Mouse (Mus musculus) macrophage (primary cell): ENCODE results near the gene Ppp1r14a. TPM values are rescaled to one million over a fixed set of nuclear protein-coding genes. Genes with fewer than 3 reads are reported as not detected.

ENCODE experiments used
- H3K27ac ChIP-seq: fragments of 350-480 bp; formaldehyde crosslinking; 2 replicates; pipeline ENCODE4 v1.9.0; 2021
- H3K36me3 ChIP-seq: fragments of 350-480 bp; formaldehyde crosslinking; 2 replicates; pipeline ENCODE4 v1.9.0; 2021; ENCODE audit errors: inconsistent target
- H3K4me3 ChIP-seq: fragments of 350-480 bp; formaldehyde crosslinking; 2 replicates; pipeline ENCODE4 v1.9.0; 2021; ENCODE audit errors: inconsistent target
- H3K79me2 ChIP-seq: fragments of 350-480 bp; formaldehyde crosslinking; 2 replicates; pipeline ENCODE4 v1.9.0; 2021; ENCODE audit errors: inconsistent target
- WGBS: methylation state at CpG from one replicate; pipeline ENCODE4 v1.1.7; 2026; ENCODE audit warnings: inconsistent platforms; ENCODE audit not compliant: missing documents; 5-methylcytosine and 5-hydroxymethylcytosine counted together
- polyA plus RNA-seq: library from polyadenylated mRNA; stranded (reverse); fragments of 250-400 nt; gene quantifications from 3 replicates; pipeline ENCODE4 v1.2.4, GENCODE M21; 2018; ENCODE audit warnings: inconsistent platforms

The Ppp1r14a gene
- polyA plus RNA-seq, 1 experiment from 2014 or later = not detected

DNA sequence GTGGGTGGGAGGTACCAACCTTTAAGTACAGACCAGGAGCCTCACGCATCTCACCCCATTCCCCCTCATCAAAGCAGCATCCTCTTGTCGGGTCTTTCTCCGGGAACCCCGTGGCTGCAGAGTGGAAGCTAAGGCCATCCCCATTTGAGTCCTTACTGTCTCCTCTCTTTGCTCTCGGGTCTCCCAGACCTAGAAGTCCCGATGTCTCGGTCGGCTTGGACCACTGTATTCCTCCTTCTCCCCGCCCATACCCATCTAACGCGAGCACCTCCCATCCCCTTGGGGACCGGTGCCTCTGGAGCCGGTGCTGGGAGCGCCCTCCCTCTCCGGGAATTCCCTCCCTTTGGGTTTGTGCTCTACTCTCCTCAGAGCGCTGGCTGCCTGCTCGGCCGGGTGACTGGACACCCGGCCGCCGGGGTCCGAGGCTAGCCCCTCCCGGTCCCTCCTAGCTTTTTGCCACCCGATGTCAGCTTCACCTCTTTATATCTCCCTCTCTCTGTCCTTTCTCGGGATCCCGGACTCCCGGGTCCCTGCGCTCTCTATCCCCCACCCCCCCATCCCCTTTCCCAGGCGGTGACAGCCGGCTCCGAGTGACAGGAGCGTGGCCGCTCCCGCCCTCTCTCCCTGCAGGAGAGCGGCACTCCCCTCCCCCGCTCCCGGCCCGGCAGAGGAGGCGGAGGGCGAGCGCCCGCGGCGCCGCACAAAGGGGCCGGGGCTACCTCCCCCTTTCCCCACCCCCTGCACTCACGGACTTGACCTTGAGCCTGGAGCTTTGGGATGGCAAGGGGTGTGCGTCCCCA lies 15.6 kb downstream of the Ppp1r14a start:
- Histone ChIP-seq H3K27ac (no peak overlapping the region), H3K4me3 (no peak overlapping the region)
- 7% methylated on average over 41 of the region's 48 CpGs for WGBS

DNA sequence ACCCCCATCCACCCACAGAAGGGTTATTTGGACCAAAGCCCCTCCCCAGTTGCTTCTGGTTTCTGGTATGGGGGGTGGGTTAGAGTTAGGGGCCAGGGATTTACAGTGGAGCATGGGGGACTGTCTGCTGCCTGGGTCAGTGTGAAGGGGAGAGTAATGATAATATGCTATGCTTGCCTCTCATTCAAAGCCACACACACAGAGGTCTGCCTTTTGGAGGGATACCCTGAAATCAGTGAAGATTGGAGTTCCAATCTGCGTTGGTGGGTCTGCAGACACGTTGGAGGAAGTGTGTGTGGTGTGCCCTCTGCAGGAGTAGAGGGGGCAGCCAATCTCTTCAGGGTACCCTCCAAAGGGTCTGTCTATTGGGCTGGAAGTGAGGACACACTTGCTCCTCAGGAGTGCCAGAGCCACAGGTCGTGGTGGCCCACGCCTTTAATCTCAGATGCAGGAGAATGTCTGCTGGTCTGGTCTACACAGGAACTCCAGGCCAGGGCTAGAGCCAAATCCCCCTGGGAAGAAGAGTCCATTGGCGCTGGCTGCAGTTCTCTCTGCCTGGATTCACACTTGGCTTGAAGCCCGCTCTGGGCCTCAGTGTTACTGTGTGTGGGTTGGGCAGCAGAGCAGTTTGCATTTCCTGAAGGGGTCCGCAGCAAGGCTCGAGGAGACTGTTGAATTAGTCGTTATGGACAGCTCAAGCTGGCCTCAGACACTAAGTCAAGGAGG lies 16.3 kb downstream of the Ppp1r14a start:
- no peak overlapping the region for H3K4me3 ChIP-seq

More for the DNA sequence above, 15.6 kb downstream of the Ppp1r14a start:
- Histone ChIP-seq H3K79me2 (no peaks in the 10 kb centered on the region), H3K36me3 (no peaks in the 10 kb centered on the region)

DNA sequence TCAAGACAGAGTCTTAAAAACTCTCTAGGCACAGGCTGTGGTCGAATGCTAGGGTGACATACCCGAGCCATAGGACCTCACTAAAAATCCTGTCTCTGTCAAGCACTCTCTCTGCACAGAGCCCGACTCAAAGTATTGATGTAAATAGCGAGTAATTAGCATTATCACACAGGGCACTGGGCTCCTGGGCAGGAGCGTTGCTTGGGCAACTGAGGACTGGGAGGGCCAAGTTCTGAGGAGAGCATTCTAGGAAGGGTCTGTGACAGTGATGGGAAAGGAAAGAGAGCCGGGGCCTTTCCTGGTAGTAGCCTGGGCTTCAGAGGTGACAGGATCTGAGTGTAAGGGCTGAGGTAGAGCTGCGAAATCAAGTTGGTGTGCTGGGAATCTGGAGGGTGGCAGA lies 17.0 kb downstream of the Ppp1r14a start:
- WGBS = 96% methylated on average over 7 of the region's 7 CpGs
- H3K27ac ChIP-seq = no peak overlapping the region
- H3K79me2 ChIP-seq = no peaks in the 10 kb centered on the region
- no peak overlapping the region for H3K4me3 ChIP-seq
- H3K36me3 ChIP-seq = no peaks in the 10 kb centered on the region

More for the DNA sequence above, 16.3 kb downstream of the Ppp1r14a start:
- Histone ChIP-seq H3K36me3 (no peaks in the 10 kb centered on the region), H3K79me2 (no peaks in the 10 kb centered on the region), H3K27ac (no peak overlapping the region)
- 75% methylated on average over 9 of the region's 9 CpGs for WGBS

DNA sequence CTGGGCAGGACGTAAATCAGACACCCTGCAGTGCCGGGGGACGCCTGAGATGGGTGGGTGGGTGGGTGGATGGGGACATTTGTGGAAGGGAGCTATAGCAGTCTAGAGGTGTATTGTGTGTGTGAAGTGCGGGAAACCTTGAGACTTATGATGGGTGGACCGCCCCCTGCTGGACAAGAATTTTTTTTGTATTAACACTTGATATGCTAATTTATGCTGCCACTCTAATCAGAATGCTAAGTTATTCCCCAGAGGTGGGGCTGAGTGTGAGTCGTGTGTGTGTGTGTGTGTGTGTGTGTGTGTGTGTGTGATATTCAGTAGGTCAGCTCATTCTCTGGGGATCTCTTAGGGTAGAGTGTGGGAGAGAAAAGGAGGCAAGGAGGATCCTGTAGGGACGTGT lies 17.5 kb downstream of the Ppp1r14a start:
- Histone ChIP-seq H3K79me2 (no peaks in the 10 kb centered on the region), H3K4me3 (no peak overlapping the region), H3K27ac (no peak overlapping the region), H3K36me3 (no peaks in the 10 kb centered on the region)
- WGBS = 25% methylated on average over 4 of the region's 7 CpGs

DNA sequence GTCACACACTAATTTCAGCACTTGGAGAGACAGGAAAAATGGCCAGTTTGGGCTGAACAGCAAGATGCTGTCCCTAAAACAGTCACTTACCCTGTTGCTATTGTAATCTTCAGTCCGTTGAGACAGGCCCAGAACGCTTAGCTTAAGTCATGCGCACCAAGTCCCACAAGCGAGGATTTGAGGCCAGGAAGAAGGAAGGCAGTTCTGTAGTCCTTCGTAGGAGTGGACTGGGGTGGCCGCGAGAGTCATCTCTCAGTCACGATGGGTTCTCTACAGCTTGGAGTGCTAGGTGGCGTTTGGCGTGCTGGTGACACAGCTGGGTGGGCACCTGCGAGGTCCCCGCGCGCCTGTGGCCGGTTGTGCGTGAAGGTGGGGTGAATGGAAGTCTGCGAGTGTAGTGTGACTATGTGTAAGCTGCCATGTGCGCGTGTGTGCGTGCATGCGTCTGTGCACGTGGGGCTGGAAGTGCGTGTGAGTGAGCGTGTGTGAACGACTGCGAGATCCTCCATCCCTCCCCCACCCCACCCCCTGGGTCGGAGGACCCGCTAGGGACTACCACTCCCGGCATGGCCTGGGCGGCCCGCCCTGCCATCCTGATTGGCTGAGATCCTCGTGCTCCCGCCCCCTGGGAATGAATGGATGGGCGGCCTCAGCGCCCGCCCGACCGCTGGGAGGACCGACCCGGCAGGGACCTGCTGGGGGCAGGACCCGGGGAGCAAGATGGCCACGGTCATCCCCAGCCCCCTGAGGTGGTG lies 18.4 kb downstream of the Ppp1r14a start:
- H3K27ac ChIP-seq = no peak overlapping the region
- H3K4me3 ChIP-seq = peak overlapping the region; percentile 30
- 3% methylated on average over 33 of the region's 42 CpGs for WGBS

DNA sequence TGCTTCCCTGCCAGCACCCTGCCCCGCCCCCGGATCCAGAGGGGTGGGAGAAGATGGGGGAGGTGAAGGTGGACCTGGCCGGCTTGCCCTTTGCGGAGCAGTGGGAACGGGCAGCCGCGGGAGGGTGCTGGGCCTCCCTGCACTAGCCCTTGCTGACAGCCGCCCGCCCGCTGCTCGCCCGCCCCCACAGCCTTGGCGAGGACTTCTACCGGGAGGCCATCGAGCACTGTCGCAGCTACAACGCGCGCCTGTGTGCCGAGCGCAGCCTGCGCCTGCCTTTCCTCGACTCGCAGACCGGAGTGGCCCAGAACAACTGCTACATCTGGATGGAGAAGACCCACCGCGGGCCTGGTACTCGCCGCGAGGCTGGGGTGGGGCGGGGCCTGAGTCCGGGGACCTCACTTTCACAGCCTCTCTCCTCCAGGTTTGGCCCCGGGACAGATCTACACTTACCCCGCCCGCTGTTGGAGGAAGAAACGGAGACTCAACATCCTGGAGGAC lies 20.2 kb downstream of the Ppp1r14a start:
- Histone ChIP-seq H3K36me3 (no peaks in the 10 kb centered on the region), H3K79me2 (no peaks in the 10 kb centered on the region), H3K4me3 (no peak overlapping the region), H3K27ac (no peak overlapping the region)
- WGBS = 2% methylated on average over 36 of the region's 36 CpGs

More for the DNA sequence above, 18.4 kb downstream of the Ppp1r14a start:
- H3K36me3 ChIP-seq = no peaks in the 10 kb centered on the region
- H3K79me2 ChIP-seq = no peaks in the 10 kb centered on the region

DNA sequence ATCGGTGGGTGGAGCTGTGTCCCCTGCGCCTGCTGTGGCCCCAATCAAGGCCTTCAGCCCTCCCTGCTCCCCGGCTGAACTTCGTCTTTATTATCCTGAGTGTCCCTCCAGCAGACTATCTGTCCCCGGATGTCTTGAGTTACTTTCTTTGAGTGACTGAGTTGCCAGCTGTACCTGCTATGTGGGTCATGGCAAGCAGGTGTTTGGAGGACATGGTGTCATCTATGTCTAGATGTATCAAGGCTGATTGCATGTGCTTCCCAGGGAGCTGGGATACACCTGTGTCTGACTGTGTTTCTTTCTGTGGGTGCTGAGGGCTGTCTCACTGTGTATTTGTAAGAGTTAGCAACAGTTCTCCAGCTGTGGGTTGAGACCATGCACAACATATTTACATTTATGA lies 20.6 kb downstream of the Ppp1r14a start:
- no peaks in the 10 kb centered on the region for H3K36me3 ChIP-seq
- WGBS = 13% methylated on average over 5 of the region's 5 CpGs
- H3K4me3 ChIP-seq = no peak overlapping the region
- no peak overlapping the region for H3K27ac ChIP-seq
- no peaks in the 10 kb centered on the region for H3K79me2 ChIP-seq

DNA sequence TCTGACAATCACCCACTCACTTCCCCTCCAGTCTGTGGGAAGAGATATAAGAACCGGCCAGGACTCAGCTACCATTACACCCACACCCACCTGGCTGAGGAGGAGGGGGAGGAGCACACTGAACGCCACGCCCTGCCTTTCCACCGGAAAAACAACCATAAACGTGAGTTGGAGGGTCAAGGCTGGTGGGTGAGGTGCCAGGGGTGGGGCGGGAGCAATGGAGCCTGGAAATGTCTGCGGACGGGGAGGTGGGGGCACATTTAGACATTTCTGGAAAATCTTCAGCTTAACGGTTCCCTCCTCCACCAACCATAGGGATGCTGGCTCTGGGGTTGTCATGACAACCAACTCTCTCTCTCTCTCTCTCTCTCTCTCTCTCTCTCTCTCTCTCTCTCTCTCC lies 23.9 kb downstream of the Ppp1r14a start:
- H3K27ac ChIP-seq = no peak overlapping the region
- no peaks in the 10 kb centered on the region for H3K79me2 ChIP-seq
- no peaks in the 10 kb centered on the region for H3K36me3 ChIP-seq
- no peak overlapping the region for H3K4me3 ChIP-seq
- 67% methylated on average over 9 of the region's 9 CpGs for WGBS

DNA sequence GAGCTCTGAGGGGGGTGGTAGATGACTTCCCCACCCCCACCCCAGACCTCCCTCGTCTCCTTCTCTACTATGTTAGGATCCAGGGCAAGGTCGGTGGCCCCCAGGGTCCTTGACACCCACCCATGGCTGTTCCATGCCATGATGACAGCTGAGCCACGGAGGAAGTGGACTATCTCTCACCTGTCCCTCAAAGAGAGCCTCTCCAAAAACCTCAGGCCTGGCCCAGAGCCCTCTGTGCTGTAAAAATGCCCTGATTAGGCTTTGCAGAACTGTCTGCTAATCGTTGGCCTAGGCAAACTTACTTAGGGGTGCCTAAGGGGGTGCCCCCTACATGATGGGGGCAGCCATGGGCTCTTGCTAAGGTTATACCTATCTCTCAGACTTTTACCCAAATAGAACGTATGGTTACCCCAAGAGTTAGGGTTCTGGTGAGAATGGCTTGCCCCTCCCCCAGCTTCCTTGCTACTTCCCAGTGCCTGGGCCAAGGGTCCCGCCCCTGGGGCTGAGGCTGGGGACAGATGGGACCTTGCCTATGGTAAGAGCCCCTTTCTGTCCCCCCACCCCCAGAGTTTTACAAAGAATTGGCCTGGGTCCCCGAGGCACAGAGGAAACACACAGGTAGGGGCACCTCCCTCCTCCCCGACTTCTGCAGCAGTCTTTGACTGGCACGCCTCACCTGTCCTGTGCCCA lies 24.6 kb downstream of the Ppp1r14a start:
- 46% methylated on average over 9 of the region's 9 CpGs for WGBS
- no peaks in the 10 kb centered on the region for H3K36me3 ChIP-seq
- H3K79me2 ChIP-seq = no peaks in the 10 kb centered on the region
- H3K27ac ChIP-seq = no peak overlapping the region
- no peak overlapping the region for H3K4me3 ChIP-seq

DNA sequence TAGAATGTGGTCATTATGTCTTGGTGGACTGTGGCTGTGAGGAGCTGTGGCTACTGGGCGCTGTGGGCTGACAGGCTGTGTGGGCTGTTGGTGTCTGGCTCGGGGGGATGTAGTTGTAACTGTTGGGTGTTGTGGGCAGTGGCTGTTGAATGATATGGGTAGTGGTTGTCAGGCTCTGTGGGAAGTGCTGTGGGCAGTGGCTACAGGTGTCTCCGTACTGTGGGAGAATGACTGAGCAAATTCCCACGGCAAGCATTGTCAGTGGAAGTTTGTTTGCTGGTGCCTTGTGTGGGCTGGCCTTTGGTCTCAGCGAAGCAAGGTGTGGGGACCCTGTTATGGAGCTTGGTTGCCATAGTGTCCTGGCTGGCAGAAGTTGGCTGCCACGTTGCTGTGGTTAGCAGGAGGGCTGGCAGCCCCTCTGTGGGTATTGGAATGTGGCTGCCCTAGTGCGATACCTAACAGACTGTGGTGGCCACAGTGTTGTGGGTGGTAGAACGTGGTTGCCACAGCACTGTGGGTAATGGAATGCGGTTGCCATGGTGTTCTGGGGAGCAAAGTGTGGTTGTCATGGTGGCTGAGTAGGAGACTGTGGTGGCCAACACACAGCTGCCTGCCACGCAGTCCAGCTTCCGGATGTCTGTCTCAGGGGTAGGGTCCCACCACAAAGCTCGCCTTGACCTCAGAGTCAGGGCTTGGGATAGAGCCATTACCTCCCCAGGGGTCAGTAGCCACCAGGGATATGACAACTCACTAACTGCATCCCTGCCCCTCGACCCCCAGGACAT lies 25.9 kb downstream of the Ppp1r14a start:
- no peak overlapping the region for H3K4me3 ChIP-seq
- WGBS = 48% methylated on average over 13 of the region's 13 CpGs
- H3K36me3 ChIP-seq = no peaks in the 10 kb centered on the region
- no peak overlapping the region for H3K27ac ChIP-seq
- no peaks in the 10 kb centered on the region for H3K79me2 ChIP-seq

DNA sequence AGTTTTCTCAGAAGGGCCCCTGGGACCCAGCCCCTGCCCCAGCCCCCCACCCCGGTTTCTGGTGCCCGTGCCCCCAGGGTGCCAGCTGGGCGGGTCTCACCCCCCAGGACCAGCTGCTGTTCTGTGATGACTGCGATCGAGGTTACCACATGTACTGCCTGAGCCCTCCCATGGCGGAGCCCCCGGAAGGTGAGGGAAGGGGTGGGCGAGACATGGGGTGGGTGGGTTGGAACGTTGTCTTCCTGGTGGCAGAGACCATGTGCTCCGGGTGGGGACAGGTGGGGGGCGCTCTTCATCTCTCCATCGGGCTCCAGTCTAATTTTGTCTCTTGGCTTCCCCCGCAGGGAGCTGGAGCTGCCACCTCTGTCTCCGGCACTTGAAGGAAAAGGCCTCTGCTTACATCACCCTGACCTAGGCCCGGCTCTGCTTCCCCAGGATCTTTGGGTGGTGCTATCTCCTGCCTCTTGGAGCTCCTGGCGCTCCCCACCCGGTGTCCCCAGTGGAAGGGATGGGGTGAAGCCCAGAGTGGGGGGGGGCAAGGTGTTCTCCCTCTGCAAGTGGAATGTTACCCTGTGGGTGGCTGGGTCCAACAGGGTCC lies 27.1 kb downstream of the Ppp1r14a start:
- H3K27ac ChIP-seq = no peak overlapping the region
- H3K4me3 ChIP-seq = no peak overlapping the region
- 85% methylated on average over 15 of the region's 17 CpGs for WGBS
- H3K79me2 ChIP-seq = no peaks in the 10 kb centered on the region
- H3K36me3 ChIP-seq = no peaks in the 10 kb centered on the region

DNA sequence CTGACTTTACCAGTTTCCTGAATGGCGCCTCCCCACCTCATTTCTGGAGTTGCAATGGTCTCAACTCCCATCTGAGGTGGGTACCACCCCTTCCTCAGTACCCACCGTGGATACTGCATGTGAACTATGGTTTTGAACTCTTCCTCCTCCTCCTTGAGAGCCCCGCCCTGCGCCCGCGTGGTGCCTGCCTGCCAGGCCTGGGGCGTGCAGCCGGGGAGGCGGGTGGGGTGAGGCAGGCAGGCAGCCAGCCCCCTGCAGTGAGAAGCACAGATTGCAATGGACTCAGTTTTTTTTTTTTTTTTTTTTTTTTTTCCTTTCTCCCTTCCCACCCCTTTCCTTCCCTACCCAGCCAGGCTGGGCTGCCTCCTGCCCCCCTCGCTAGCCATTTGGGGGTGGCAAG lies 27.9 kb downstream of the Ppp1r14a start:
- Histone ChIP-seq H3K79me2 (no peaks in the 10 kb centered on the region), H3K36me3 (no peaks in the 10 kb centered on the region), H3K4me3 (no peak overlapping the region), H3K27ac (no peak overlapping the region)
- WGBS = 19% methylated on average over 9 of the region's 10 CpGs

DNA sequence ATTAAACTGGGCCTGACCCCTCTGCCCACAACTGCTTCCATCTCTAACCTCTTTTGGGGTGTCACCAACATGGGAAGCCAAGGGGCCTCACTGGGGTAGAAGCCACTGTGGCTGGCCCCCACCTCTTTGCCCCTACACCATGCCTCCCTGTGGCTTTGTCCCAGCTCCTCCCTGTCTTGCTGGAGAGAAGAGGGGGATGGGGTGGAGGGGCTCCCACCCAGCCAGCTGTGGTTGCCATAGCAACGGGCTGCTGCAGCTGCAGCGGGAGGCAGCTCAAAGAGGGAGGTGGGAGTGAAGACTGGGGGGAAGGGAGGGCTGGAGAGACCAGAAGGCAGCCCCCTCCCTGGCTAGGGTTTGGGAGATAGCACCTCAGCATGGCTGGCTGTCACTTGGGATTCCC lies 28.4 kb downstream of the Ppp1r14a start:
- no CpG with 5 or more reads among the region's 2 CpGs for WGBS
- Histone ChIP-seq H3K27ac (no peak overlapping the region), H3K4me3 (no peak overlapping the region), H3K36me3 (no peaks in the 10 kb centered on the region), H3K79me2 (no peaks in the 10 kb centered on the region)
